Mouse (Mus musculus): ENCODE data around the gene Ptpn7.
"Not testable (repeated sequence)": the region's sequence is repeated elsewhere in the genome, so short reads cannot be mapped to it uniquely, and the experiment has no call there.

Gene Ptpn7

DNA sequence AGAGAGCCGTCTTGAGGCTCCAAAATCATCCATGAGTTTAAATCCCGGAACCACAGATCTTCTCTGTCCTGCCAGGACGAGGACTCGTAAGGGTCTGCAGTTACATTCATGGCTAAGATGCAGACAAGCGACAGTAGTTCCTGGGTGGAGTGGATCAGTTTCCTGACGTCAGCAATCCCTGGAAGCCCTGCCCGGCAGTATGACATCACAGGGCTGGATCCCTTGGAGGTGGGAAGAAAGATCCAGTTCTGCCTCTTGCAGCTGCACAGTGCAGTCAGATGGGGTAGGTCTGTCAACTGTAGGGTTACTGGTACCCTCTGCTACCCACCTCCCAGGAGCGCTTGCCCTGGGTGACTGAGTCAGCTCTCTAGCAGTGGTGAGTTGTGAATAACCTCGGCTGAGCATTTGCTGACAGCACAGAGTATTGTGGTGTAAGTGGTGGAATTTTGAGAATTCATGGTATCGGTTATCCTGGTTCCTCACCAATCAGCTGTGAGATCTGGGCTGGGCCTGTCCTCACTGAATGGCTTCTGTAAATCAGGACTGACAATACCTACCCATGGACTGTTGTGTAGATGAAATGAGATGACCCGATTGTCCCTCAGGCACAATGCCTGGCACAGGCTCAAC, 51.6 kb downstream of the Ptpn7 start:
- DNase-seq (ENCODE audit: low read depth in 1 of 2, low spot score in 2 of 2): no peak

DNA sequence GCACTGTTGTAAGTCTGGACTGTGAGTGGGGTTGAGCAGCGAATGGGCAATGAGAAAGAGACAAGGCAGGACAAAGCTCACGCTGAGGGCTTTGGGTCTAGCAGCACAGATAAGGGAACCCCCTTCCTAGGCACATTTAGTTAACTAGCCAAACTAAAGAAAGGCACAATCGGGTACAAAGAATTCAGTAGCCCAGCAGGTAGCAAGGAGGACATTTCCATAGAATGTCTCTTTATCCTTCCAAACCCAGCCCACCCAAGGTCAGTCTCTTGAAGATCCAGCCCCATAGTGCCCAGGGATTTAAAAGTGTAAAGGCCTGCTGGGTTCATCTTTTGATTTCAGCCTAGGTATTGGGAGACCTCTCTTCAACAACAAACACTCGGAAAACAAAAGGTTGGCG, 53.4 kb downstream of the Ptpn7 start:
- DNase-seq (ENCODE audit: low read depth in 1 of 2, low spot score in 2 of 2): no peak

DNA sequence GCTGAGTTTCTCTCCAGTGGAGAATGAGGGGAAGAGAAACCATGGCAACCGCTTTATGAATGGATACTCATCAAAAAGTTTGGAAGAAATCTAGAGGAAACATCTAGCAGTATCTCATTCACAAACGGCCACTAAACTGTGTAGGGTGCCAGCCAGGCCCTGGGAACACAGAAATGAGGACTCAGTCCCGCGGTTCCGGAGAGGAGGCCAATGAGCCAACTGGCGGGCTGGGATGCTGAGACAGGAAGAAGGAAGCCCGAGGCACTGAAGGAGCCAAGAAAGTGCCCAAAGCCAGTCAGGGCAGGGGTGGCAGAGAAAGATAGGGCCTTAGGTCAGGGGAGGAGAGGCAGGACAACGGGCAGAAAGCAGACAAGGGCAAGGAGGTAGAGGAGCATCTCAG, 53.9 kb downstream of the Ptpn7 start:
- DNase-seq (ENCODE audit: low read depth in 1 of 2, low spot score in 2 of 2): no peak

DNA sequence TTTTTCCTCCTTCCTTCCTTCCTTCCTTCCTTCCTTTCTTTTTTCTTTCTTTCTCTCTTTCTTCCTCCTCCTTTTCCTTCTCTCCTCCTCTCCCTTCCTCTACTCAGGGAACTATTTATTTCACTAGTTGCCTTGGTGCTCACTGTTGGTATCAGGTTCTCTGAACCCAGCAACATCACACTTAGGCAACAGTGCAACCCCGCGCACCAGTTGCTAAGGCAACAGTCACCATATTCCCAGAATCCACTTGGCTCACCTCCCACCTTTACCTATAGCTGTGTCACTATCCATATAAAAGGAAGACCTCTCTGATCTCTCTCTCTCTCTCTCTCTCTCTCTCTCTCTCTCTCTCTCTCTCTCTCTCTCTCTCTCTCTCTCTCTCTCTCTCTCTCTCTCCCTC, 54.5 kb downstream of the Ptpn7 start:
- DNase-seq (ENCODE audit: low read depth in 1 of 2, low spot score in 2 of 2): not testable (repeated sequence)

DNA sequence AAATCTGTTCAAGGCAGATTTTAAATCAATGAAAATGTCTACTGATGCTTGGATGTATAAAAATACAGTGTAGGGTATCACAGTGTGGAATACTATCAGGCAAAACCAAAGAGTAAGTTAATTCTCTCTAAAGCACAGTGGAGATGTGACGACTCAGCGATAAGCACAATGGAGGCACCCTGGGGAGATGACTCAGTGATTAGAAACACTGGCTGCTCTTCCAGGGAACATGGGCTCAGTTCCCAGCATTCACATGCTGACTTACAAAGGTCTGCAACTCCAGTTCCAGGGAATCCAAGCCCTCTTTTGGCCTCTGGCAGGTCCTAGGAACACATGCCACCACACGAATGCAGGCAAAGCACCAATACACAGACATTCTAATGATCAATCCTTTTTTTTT, 55.7 kb downstream of the Ptpn7 start:
- no peak for DNase-seq (ENCODE audit: low read depth in 1 of 2, low spot score in 2 of 2)

DNA sequence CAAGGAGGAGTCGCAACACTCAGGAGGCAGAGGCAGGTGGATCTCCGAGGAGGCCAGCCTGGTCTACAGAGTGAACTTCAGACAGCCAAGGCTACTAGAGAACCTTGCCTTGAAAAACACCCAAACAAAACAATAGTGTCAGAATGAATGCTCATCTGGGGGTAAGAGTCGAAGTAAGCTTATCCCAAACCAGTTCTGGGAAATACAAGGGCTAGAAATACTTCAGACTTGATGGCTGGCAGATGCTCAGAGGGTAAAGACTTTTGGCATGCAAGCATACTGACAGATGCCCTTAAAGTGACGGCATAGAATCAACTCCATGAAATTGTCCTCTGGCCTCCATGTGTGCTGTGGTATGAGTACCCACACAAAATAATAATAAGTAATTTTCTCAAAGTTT, 56.7 kb downstream of the Ptpn7 start:
- DNase-seq (ENCODE audit: low read depth in 1 of 2, low spot score in 2 of 2): no peak

DNA sequence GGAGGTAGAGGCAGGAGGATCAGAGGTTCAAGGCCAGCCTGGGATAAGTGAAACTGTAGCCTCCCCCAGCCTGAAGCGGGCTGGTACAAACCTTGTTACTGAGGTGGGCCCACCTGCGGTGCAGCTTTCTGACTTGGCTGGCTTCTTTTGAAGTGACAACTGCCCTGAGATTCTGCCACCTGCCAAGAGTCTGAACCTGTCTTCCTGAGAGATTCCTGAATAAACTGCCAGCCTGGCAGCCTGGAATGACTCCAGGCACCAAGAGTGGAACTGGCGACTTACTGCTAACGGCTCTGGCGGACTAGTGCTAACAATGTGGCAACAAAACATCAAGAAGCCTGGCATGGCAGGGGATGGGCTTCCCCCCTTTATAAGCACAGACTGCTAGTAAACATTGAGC, 61.8 kb downstream of the Ptpn7 start:
- not testable (repeated sequence) for DNase-seq (ENCODE audit: low read depth in 1 of 2, low spot score in 2 of 2)
